Mouse (Mus musculus) thymus, adult 2 months (tissue): ENCODE measurements around the gene C1qtnf6. TPM values are rescaled to one million over a fixed set of nuclear protein-coding genes. Genes with fewer than 3 reads are reported as not detected.

Source experiments
- DNase-seq: peaks from one replicate; pipeline ENCODE4 v3.0.0; 2021
- H3K27ac ChIP-seq: fragments of 200-500 bp; 2 replicates; pipeline ENCODE4 v1.5.1; 2012; ENCODE audit warnings: low read length, control low read depth; ENCODE audit not compliant: control insufficient read depth, insufficient read depth
- H3K27me3 ChIP-seq: fragments of 200-500 bp; 2 replicates; pipeline ENCODE4 v1.6.1; 2012; ENCODE audit warnings: mild to moderate bottlenecking, low read length, moderate library complexity, mixed read lengths; ENCODE audit not compliant: control insufficient read depth, insufficient read depth
- H3K36me3 ChIP-seq: fragments of 200-500 bp; 2 replicates; pipeline ENCODE4 v1.6.1; 2012; ENCODE audit warnings: mild to moderate bottlenecking, low read length, moderate library complexity; ENCODE audit not compliant: control insufficient read depth, insufficient read depth
- H3K4me1 ChIP-seq: fragments of 200-500 bp; replicated peaks from 2 replicates; pipeline ENCODE4 v1.6.1; 2012; ENCODE audit warnings: low read length; ENCODE audit not compliant: control insufficient read depth, insufficient read depth
- H3K4me3 ChIP-seq: fragments of 200-500 bp; 2 replicates; pipeline ENCODE4 v1.5.1; 2012; ENCODE audit warnings: mild to moderate bottlenecking, low read length, control low read depth, moderate library complexity; ENCODE audit not compliant: control insufficient read depth, insufficient read depth
- CTCF ChIP-seq: fragments of 200-500 bp; IDR thresholded peaks from 2 replicates; pipeline ENCODE4 v1.5.1; 2012; ENCODE audit warnings: mild to moderate bottlenecking, control low read depth, low read length, moderate library complexity, borderline replicate concordance; ENCODE audit not compliant: control insufficient read depth, poor library complexity, insufficient read depth; ENCODE audit errors: extremely low read depth
- POLR2A ChIP-seq: fragments of 200-500 bp; IDR thresholded peaks from 2 replicates; pipeline ENCODE4 v1.6.1; 2012; ENCODE audit warnings: mild to moderate bottlenecking, low read length, control low read depth, moderate library complexity; ENCODE audit not compliant: control insufficient read depth, poor library complexity, insufficient read depth; ENCODE audit errors: extremely low read depth
- WGBS: fragments of 180-500 bp; shearing (Covaris S2); methylation state at CpG from one replicate; pipeline ENCODE4 v1.1.7; 2018; 5-methylcytosine and 5-hydroxymethylcytosine counted together
- polyA plus RNA-seq: library from polyadenylated mRNA; depleted of rRNA; stranded (reverse); fragments of >200 nt; gene quantifications from 2 replicates; pipeline ENCODE4 v1.2.3, GENCODE M21; 2012

Gene C1qtnf6
- polyA plus RNA-seq, 1 experiment, result 12.5 TPM

GRCm38 (mm10) chr15:78547415-78548335 is 16.5 kb upstream of the C1qtnf6 start:
- no peak for TF ChIP-seq POLR2A
- TF ChIP-seq CTCF, result 0 out of 2 replicates have a peak, but pooled peaks have one; percentile 11
- 50% methylated on average over 5 of the region's 5 CpGs for WGBS
- Histone ChIP-seq H3K27ac (no peak overlapping the region), H3K27me3 (no peaks in the 10 kb centered on the region; the same call in 1 of the 2 replicates), H3K4me1 (peaks cover 15% of the 10 kb centered on the region), H3K36me3 (no peaks in the 10 kb centered on the region), H3K4me3 (no peak overlapping the region)
- peak; percentile 57 for DNase-seq

- DNase-seq, result no peak
- TF ChIP-seq POLR2A (no peak), CTCF (no peak)
- 77% methylated on average over 4 of the region's 4 CpGs for WGBS
These were observed 14.8 kb upstream of the C1qtnf6 start for GRCm38 (mm10) chr15:78546060-78546459.

GRCm38 (mm10) chr15:78544561-78545001 is 13.4 kb upstream of the C1qtnf6 start, which contains the start of gene Sstr3:
Gene Sstr3 (minus strand): TSS chr15:78544685.
- WGBS, result 14% methylated on average over 14 of the region's 14 CpGs

More at GRCm38 (mm10) chr15:78546060-78546459, 14.8 kb upstream of the C1qtnf6 start:
- Histone ChIP-seq H3K4me1 (peaks cover 15% of the 10 kb centered on the region), H3K27ac (no peak overlapping the region), H3K27me3 (no peaks in the 10 kb centered on the region; the same call in 1 of the 2 replicates), H3K4me3 (no peak overlapping the region), H3K36me3 (no peaks in the 10 kb centered on the region)

GRCm38 (mm10) chr15:78544041-78544440 is 12.8 kb upstream of the C1qtnf6 start:
- Histone ChIP-seq H3K27ac (no peak overlapping the region), H3K27me3 (no peaks in the 10 kb centered on the region; the same call in 1 of the 2 replicates), H3K36me3 (no peaks in the 10 kb centered on the region), H3K4me1 (peaks cover 15% of the 10 kb centered on the region), H3K4me3 (no peak overlapping the region)
- 82% methylated on average over 15 of the region's 15 CpGs for WGBS
- TF ChIP-seq POLR2A (no peak), CTCF (no peak)
- DNase-seq, result no peak

More at GRCm38 (mm10) chr15:78544561-78545001, 13.4 kb upstream of the C1qtnf6 start, which contains the start of gene Sstr3:
- Histone ChIP-seq H3K27ac (no peak within 1 kb of the TSS), H3K4me1 (peaks cover 15% of the 10 kb centered on the region), H3K27me3 (no peaks in the 10 kb centered on the region; the same call in 1 of the 2 replicates), H3K4me3 (no peak within 1 kb of the TSS), H3K36me3 (no peaks in the 10 kb centered on the region)
- no peak for TF ChIP-seq POLR2A
- no peak for TF ChIP-seq CTCF
- no peak for DNase-seq

GRCm38 (mm10) chr15:78542767-78543303 is 11.6 kb upstream of the C1qtnf6 start:
- Histone ChIP-seq H3K36me3 (no peaks in the 10 kb centered on the region), H3K4me3 (no peak overlapping the region), H3K27ac (no peak overlapping the region), H3K27me3 (no peaks in the 10 kb centered on the region; the same call in 1 of the 2 replicates), H3K4me1 (peaks cover 6% of the 10 kb centered on the region)
- no peak for DNase-seq
- WGBS, result 83% methylated on average over 7 of the region's 7 CpGs
- TF ChIP-seq POLR2A, result no peak
- no peak for TF ChIP-seq CTCF

GRCm38 (mm10) chr15:78542098-78542766 is 11.0 kb upstream of the C1qtnf6 start:
- Histone ChIP-seq H3K4me3 (no peak overlapping the region), H3K27ac (no peak overlapping the region), H3K27me3 (no peaks in the 10 kb centered on the region; the same call in 1 of the 2 replicates), H3K4me1 (0 out of 2 replicates have a peak, but pooled peaks cover 2% of the 10 kb centered on the region), H3K36me3 (no peaks in the 10 kb centered on the region)
- 91% methylated on average over 3 of the region's 3 CpGs for WGBS
- no peak for DNase-seq
- TF ChIP-seq CTCF (no peak), POLR2A (no peak)
